Comparison of ENCODE assay signal across 18 mouse cellular contexts in genomic region chr3:80845634-80846033, GRCm38 (mm10). TPM values are rescaled to one million over a fixed set of nuclear protein-coding genes. Genes with fewer than 3 reads are reported as not detected.
DNase-seq lines count a peak whose midpoint lies in the region.
"Had no signal": no experiment of that assay in that cellular context is flagged by ENCODE, and none has a peak within 500 bp of the region (broad histone marks: within the 10 kb centered on the region; RNA-seq: fewer than 3 reads in every experiment).

No protein-coding gene starts in this region.

- peak; percentile 20 for DNase-seq in layer of hippocampus, adult 11-12 months (ENCODE audit: low spot score)
- no peak for DNase-seq in layer of hippocampus, postnatal 25 days (ENCODE audit: extremely low spot score in 1 of 2, low spot score in 1 of 2)
- peak; percentile 9 for DNase-seq in left cerebral cortex, adult 11 months (ENCODE audit: low spot score)
- DNase-seq in left cerebral cortex, postnatal 10 days (ENCODE audit: extremely low spot score in 1 of 2, low spot score in 2 of 2) = no peak
- DNase-seq in brain, adult 2 months (ENCODE audit: low read depth, low spot score) = peak; percentile 54
- DNase-seq in telencephalon, adult 2 months (ENCODE audit: low read depth, low spot score) = peak; percentile 24
- no peak for DNase-seq in embryo, embryonic 11 days
- DNase-seq: adrenal gland, adult 8-10 months; adrenal gland, postnatal 36 days; cerebellum, adult 11 months; cerebellum, adult 8-10 months; cerebellum, postnatal 14 days; gastrocnemius, adult 2 months; gastrocnemius, postnatal 25 days had no signal

- intact Hi-C loops in left cerebral cortex, postnatal 10 days (cut with DNase I) = no loop called here

RNA-seq across cellular contexts. Expression of gene Gria2, which starts 43.0 kb away (rescaled TPM):
- total RNA-seq in layer of hippocampus, postnatal 25 days (2021) = 100 to 1,000 TPM; 577 to 681 TPM
- total RNA-seq in left cerebral cortex, postnatal 10 days (2021) = 100 to 1,000 TPM; 446 to 449 TPM
- total RNA-seq: CH12.LX; common myeloid progenitor, adult 5-6 weeks; granulocyte monocyte progenitor cell, adult 5-6 weeks; heart, postnatal 25 days had no signal

Comparison
In these comparisons a context has a peak if more than half of its experiments do, and no peak if none do; other contexts are left out.
1. DNase-seq: peak in layer of hippocampus, adult 11-12 months (single experiment), left cerebral cortex, adult 11 months (single experiment), brain, adult 2 months (single experiment) and telencephalon, adult 2 months (single experiment); none in layer of hippocampus, postnatal 25 days (0 of 2), left cerebral cortex, postnatal 10 days (0 of 2) and embryo, embryonic 11 days (single experiment).